Mouse (Mus musculus): ENCODE data around the gene Rapgef3.

DNA sequence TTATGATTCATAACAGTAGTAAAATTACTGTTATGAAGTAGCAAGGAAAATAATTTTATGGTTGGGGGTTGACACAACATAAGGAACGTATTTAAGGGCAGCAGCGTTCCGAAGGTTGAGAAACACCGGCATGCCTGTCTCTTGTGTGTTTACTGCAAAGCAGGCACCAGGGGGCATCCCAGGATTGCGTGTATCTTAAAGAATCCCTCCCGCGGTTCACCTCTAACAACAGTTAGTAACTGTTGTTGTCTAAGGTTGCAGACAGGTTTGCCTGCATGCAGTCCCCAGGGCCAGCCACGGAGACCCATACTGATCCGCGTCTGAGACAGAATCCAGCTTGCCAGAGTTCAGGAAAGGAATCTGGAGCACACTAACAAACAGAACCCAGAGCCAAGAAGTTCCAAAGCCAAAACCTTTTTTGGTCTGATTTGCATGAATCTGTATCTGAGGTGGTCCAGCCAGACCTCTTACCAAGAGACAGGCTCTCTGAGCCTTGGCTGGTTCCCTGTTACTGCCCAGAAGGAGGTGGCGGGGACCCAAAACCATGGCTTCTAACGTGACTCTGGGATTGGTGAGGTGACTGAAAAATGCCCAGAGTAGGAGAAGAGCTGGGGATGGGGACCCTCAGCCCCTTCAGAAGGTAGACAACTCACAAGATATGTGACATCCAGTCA lies 49.8 kb downstream of the Rapgef3 start:
- TF ChIP-seq POLR2A (IDR thresholded peaks at IDR 0.05; ENCODE audit: borderline replicate concordance, low read depth, low read length) (no peak), CTCF (IDR thresholded peaks at IDR 0.05; ENCODE audit: low read depth, low read length) (peak; percentile 57; the same call in 1 of the 2 replicates)

Measured in bone marrow macrophage, adult 2 months (primary cell).